Mouse (Mus musculus) forebrain, embryonic 11.5 days (tissue): ENCODE measurements around the gene Myo18a. TPM values are rescaled to one million over a fixed set of nuclear protein-coding genes. Genes with fewer than 3 reads are reported as not detected.

Experiments used
- ATAC-seq: fragments of 200-750 bp; cut with Nextera tagmentation; replicated peaks from 2 replicates; pipeline ENCODE4 v1.8.0; 2017; ENCODE audit warnings: moderate TSS enrichment; ENCODE audit not compliant: low FRiP score
- DNase-seq: peaks from one replicate; pipeline ENCODE4 v3.0.0-alpha.2; 2017; ENCODE audit warnings: low spot score
- H3K27ac ChIP-seq: fragments of 300-500 bp; sonication (generic); 2 replicates; pipeline ENCODE4 v1.5.1; 2014; ENCODE audit warnings: low read depth, low read length
- H3K27me3 ChIP-seq: fragments of 300-500 bp; sonication (generic); 2 replicates; pipeline ENCODE4 v1.6.1; 2014; ENCODE audit warnings: mild to moderate bottlenecking, low read length, mixed read lengths; ENCODE audit not compliant: control insufficient read depth, insufficient read depth
- H3K36me3 ChIP-seq: fragments of 300-500 bp; sonication (generic); 2 replicates; pipeline ENCODE4 v1.6.1; 2014; ENCODE audit warnings: mild to moderate bottlenecking, low read length, moderate library complexity, mixed read lengths; ENCODE audit not compliant: control insufficient read depth, insufficient read depth
- H3K4me1 ChIP-seq: fragments of 300-500 bp; sonication (generic); replicated peaks from 2 replicates; pipeline ENCODE4 v1.6.1; 2014; ENCODE audit warnings: low read length, mixed read lengths; ENCODE audit not compliant: control insufficient read depth, insufficient read depth
- H3K4me2 ChIP-seq: fragments of 300-500 bp; sonication (generic); 2 replicates; pipeline ENCODE4 v1.6.1; 2014; ENCODE audit warnings: low read depth, mild to moderate bottlenecking, low read length, moderate library complexity, mixed read lengths; ENCODE audit not compliant: severe bottlenecking
- H3K4me3 ChIP-seq: fragments of 300-500 bp; sonication (generic); 2 replicates; pipeline ENCODE4 v1.5.1; 2014; ENCODE audit warnings: low read depth, low read length
- H3K9ac ChIP-seq: fragments of 300-500 bp; sonication (generic); 2 replicates; pipeline ENCODE4 v1.6.1; 2014; ENCODE audit warnings: low read length
- H3K9me3 ChIP-seq: fragments of 300-500 bp; sonication (generic); 2 replicates; pipeline ENCODE4 v1.6.1; 2016; ENCODE audit warnings: low read length, mixed read lengths; ENCODE audit not compliant: control insufficient read depth
- WGBS: fragments of 180-500 bp; shearing (Covaris S2); extraction: QIAGEN DNeasy Blood & Tissue Kit; methylation state at CpG from one replicate; pipeline ENCODE4 v1.1.7; 2014; 5-methylcytosine and 5-hydroxymethylcytosine counted together
- polyA plus RNA-seq: library from polyadenylated mRNA; unstranded; fragments of >200 nt; fragmentation: Nextera tagmentation; extraction: Ambion mirVana; gene quantifications from 2 replicates; pipeline ENCODE4 v1.2.1, GENCODE M21; 2014

The Myo18a gene
- polyA plus RNA-seq, 1 experiment from 2014 or later = 31.4 TPM

DNA sequence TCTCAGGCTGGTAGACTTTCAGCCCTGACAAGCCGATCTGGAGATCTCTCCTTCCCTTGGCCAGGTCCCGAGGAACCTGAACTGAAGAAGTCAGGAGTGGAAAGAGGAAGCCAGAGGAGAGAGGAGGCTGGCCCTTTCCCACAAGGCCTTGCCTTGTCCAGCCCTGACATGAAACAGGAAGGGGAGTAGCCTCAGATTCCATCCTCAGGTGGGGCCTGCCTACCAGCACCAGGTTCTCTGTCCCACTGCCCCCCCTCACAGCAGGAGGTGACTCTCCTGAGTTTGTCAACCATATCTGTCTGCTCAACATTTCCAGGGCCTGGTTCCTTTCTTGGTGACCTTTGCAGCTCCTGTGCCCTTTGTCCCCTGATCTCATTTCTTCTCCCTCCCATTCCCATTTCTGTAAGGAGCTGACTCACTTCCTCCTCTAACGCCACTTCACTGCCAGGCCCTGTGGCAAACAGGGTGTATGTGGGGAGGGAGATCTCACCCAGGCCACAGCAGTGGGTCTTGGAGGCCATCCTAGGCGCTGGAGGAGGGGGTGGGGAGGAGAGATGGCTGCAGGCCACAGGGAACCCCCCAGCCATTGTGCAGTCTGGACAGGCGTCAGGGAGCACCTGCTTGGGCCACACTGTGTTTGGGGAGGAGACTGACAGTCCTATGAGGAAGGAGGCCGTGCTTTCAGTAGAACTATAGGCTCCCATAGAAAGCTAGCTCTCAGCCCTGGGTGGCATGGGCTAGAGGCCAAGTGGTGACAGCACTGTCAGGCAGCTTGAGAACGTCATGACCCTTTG is 22.9 kb downstream of the Myo18a start:
- Histone ChIP-seq H3K36me3 (no peaks in the 10 kb centered on the region), H3K4me1 (peaks cover 6% of the 10 kb centered on the region; the same call in 1 of the 2 replicates), H3K27ac (no peak overlapping the region), H3K27me3 (no peaks in the 10 kb centered on the region), H3K4me2 (no peak overlapping the region), H3K4me3 (no peak overlapping the region), H3K9ac (no peak overlapping the region), H3K9me3 (no peaks in the 10 kb centered on the region)
- DNase-seq (peak; percentile 44), ATAC-seq (no peak)
- 65% methylated on average over 7 of the region's 7 CpGs for WGBS

DNA sequence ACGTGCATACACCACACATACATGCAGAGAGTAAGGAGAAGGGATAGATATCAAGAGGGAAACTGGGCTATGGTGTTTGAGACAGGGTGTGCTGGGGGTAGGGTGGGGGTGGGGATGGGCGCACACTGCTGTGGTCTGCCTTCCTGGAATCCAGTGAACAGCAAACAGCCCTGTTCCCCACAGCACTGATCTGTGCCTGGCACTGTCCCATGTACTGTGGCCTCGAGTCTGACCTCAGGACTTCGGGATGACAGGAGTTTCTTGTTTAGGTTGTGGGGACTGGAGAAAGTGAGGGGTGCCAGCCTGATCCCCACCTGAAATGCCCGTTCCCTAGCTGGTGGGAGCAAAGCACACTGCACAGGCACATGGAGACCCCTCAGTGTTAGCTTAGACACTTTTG is 24.7 kb downstream of the Myo18a start, which contains the start of gene Gm10277:
TSS of gene Gm10277 (minus strand) at position 41 of the 400 bp plus-strand sequence.
- Histone ChIP-seq H3K9me3 (no peaks in the 10 kb centered on the region), H3K36me3 (no peaks in the 10 kb centered on the region), H3K4me2 (no peak within 1 kb of the TSS), H3K9ac (no peak within 1 kb of the TSS), H3K4me1 (peaks cover 13% of the 10 kb centered on the region), H3K27me3 (no peaks in the 10 kb centered on the region), H3K27ac (no peak within 1 kb of the TSS), H3K4me3 (no peak within 1 kb of the TSS)
- ATAC-seq = no peak
- whole genome bisulfite sequencing = 92% methylated on average over 5 of the region's 5 CpGs
- no peak for DNase-seq

DNA sequence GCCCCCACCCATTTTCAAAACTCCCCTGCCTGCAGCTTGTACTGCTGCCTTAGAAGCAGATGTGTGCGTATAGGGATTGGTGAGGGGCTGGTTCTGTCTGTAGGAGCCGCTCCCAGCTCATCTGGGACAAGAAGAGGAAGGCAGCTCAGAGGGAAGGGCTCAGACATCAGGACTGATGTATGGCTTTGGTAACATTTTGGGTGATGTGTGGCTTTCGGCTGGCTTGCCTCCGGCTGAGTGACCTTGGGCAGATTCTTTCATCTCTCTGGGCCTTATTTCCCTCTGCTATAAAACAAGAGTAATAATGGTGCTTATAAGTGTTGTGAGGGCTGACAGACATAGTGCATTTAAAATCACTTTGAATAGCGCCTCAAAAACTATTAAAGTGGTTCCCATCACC is 26.5 kb downstream of the Myo18a start:
- no peaks in the 10 kb centered on the region for H3K9me3 ChIP-seq
- ATAC-seq (no peak), DNase-seq (no peak)
- H3K4me3 ChIP-seq = no peak overlapping the region
- H3K27me3 ChIP-seq = no peaks in the 10 kb centered on the region
- no peaks in the 10 kb centered on the region for H3K36me3 ChIP-seq
- no peak overlapping the region for H3K27ac ChIP-seq
- WGBS = 93% methylated on average over 5 of the region's 5 CpGs
- peaks cover 13% of the 10 kb centered on the region for H3K4me1 ChIP-seq
- H3K9ac ChIP-seq = no peak overlapping the region
- H3K4me2 ChIP-seq = no peak overlapping the region

DNA sequence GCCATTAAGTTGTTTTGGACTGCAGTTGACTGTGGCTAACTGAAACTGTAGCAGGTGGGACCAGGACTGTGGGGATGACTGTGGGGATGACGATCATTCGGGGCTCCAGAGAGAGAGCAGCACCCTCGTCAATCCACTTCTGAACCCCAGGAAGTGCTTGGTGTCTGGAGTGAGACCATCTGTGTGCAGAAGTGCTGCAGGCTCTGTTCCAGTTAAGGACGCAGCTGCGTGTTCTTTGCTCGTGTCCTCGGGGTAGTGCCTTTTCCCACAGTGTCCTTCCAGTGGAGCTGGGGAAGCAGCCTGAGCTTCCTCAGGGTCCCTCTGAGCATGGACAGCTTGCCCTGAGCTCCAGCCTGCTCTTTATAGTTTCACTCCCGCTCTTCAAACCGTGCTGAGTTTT is 27.2 kb downstream of the Myo18a start:
- Histone ChIP-seq H3K4me3 (no peak overlapping the region), H3K27ac (no peak overlapping the region), H3K36me3 (no peaks in the 10 kb centered on the region), H3K9me3 (no peaks in the 10 kb centered on the region), H3K27me3 (no peaks in the 10 kb centered on the region), H3K9ac (no peak overlapping the region), H3K4me1 (peaks cover 12% of the 10 kb centered on the region), H3K4me2 (no peak overlapping the region)
- no peak for ATAC-seq
- 76% methylated on average over 9 of the region's 9 CpGs for WGBS
- DNase-seq = peak; percentile 39

DNA sequence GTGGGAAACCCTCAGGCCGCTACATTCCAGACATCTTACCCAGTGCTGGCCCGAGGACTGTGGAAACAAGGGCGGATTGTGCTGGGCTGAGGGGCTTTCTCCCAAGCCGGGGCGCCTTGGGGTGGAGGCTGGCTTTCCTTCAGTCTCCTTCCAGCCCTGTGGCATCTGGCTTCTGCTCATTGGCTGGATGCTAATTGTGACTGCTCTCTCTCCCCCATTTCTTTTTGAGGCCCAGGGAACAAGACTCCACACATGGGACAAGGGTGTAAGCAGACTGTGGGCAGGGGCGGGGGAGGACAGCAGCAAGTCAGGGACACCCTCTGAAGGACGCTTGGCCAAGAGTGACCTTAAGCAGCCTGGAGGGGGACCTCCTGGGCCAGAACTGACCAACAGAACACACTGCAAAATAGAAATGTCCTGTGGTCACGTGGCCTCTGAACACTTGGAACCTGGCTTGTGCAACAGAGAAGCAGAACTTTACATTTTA is 28.2 kb downstream of the Myo18a start:
- Histone ChIP-seq H3K9ac (no peak overlapping the region; the same call in 1 of the 2 replicates), H3K9me3 (no peaks in the 10 kb centered on the region), H3K4me1 (peaks cover 7% of the 10 kb centered on the region), H3K27ac (peak overlapping the region; percentile 57; the same call in 1 of the 2 replicates), H3K36me3 (no peaks in the 10 kb centered on the region), H3K4me3 (no peak overlapping the region), H3K4me2 (no peak overlapping the region), H3K27me3 (no peaks in the 10 kb centered on the region)
- 29% methylated on average over 8 of the region's 8 CpGs for WGBS
- DNase-seq = peak; percentile 54
- 0 out of 2 replicates have a peak, but pooled peaks have one; percentile 43 for ATAC-seq

DNA sequence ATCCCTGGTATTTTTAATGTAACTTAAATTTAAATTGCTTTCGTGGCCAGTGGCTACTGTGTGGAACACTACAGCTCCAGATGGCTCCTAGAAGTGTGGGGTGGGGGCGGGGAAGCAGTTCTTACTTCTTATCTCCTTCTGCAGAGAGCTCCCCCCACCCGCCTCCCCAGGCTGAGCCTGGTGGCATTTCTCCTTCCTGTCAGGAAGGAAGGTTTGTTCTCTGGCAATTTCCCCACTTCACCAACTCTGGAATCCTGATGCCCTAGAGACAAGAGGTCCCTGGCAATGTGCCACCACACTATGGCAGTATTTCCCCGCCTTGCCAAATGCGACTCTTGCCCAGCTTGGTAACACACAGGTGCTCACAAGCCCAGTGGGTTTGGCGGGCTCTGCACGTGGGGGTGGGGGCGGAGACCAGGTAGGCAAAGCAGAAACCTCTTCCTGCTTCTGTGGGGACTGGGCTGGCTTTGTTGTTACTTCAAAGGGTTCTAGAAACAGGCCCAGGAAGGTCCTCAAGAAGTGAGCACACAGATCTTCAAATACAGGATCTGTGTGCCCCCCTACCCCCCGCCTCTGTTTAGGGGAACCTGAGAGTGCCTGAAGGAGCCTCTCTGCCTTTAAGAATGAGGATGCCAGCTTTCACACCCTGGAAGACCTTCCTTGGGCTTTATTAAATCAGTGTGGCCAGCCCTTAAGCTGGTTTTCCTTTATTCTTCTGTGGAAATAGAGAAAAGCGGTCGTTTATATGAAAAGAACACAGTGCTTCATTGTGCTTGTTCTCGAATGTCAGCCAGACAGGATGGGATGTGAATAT is 28.9 kb downstream of the Myo18a start:
- Histone ChIP-seq H3K4me2 (no peak overlapping the region), H3K27me3 (no peaks in the 10 kb centered on the region), H3K4me1 (peaks cover 7% of the 10 kb centered on the region), H3K4me3 (no peak overlapping the region), H3K36me3 (no peaks in the 10 kb centered on the region), H3K9ac (peak overlapping the region; percentile 2; the same call in 1 of the 2 replicates), H3K27ac (peak overlapping the region; percentile 34; the same call in 1 of the 2 replicates), H3K9me3 (no peaks in the 10 kb centered on the region)
- 55% methylated on average over 12 of the region's 12 CpGs for WGBS
- ATAC-seq = no peak
- peak; percentile 52 for DNase-seq

DNA sequence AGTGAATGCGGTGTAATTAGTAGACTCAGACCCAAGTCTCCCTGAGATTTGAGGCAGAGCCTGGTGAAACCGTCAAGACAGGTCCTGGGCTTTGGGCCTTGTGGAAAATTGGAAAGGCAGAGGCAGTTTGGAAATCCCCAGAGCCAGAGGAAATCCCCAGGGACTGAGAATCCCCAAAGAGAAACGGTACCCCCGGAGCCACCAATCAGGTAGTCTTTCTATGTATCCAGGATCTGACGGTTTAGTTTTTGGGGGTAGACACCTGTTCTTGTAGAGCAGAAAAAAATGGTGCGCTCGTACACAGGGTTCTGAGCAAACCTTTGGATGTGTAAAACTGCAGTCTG is 29.5 kb downstream of the Myo18a start:
- WGBS = 71% methylated on average over 7 of the region's 7 CpGs
- Histone ChIP-seq H3K36me3 (no peaks in the 10 kb centered on the region), H3K4me2 (no peak overlapping the region), H3K9me3 (no peaks in the 10 kb centered on the region), H3K4me1 (peaks cover 7% of the 10 kb centered on the region), H3K27me3 (no peaks in the 10 kb centered on the region), H3K9ac (no peak overlapping the region), H3K4me3 (no peak overlapping the region), H3K27ac (peak overlapping the region; percentile 34; the same call in 1 of the 2 replicates)
- DNase-seq = peak; percentile 45
- no peak for ATAC-seq

DNA sequence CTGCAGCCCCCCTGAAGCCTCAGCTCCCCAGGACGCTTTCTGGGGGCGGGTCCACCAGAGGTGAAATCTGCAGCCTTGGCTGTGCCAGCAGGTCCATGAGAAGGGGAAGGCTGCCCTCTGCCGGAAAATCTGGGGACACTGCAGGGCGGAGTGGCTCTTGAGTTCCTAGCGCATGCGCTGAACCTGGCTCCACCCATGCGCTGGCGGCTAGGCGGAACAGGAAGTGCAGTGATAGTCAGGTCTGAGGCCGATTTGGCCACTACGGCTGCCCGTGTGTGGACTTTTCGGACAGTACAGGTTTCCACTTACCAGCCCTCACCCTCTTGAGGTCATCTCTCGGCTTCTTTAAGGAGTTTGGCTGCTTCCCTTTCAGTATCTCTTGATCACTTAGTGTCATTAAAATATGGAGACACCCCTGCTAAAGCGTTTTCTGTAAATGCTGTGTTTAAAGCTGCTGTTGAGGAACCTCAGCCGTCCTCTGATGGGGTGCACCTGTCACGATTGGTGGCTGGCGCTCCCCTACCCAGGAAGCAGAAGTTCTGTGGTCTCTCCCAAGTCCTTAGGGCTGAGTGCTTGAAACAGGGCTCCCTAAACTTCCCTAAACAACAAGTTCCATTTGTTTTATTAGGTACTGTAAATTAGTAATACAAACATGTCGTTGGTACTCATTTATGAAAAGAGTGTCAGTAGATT is 30.3 kb downstream of the Myo18a start:
- H3K27me3 ChIP-seq = no peaks in the 10 kb centered on the region
- H3K27ac ChIP-seq = no peak overlapping the region
- H3K4me1 ChIP-seq = peaks cover 7% of the 10 kb centered on the region
- H3K4me3 ChIP-seq = peak overlapping the region; percentile 32
- peak overlapping the region; percentile 48 for H3K9ac ChIP-seq
- DNase-seq = peak; percentile 98
- whole genome bisulfite sequencing = 6% methylated on average over 19 of the region's 19 CpGs
- H3K9me3 ChIP-seq = no peaks in the 10 kb centered on the region
- peak; percentile 87 for ATAC-seq
- H3K4me2 ChIP-seq = peak overlapping the region; percentile 67
- no peaks in the 10 kb centered on the region for H3K36me3 ChIP-seq
